Mouse (Mus musculus): ENCODE measurements around the gene Ppp1r3c. TPM values are rescaled to one million over a fixed set of nuclear protein-coding genes. Genes with fewer than 3 reads are reported as not detected.

Gene Ppp1r3c
- polyA plus RNA-seq, 1 experiment from 2014 or later = 17.0 TPM

- H3K9ac ChIP-seq = no peak overlapping the region
- H3K9me3 ChIP-seq = peaks cover 4% of the 10 kb centered on the region; the same call in 1 of the 2 replicates
- no peaks in the 10 kb centered on the region; the same call in 1 of the 2 replicates for H3K4me1 ChIP-seq (replicated peaks)
- no peak overlapping the region for H3K27ac ChIP-seq
- WGBS = 71% methylated on average over 13 of the region's 13 CpGs
- no peaks in the 10 kb centered on the region for H3K36me3 ChIP-seq
- ATAC-seq (ENCODE audit: low FRiP score) = no peak
- no peak overlapping the region for H3K4me2 ChIP-seq
- no peaks in the 10 kb centered on the region for H3K27me3 ChIP-seq
- no peak overlapping the region for H3K4me3 ChIP-seq
Measured at GRCm38 (mm10) chr19:36713092-36713491, 23.4 kb downstream of the Ppp1r3c start.

- 80% methylated on average over 6 of the region's 6 CpGs for WGBS
Measured at GRCm38 (mm10) chr19:36706195-36706594, 30.3 kb downstream of the Ppp1r3c start.

GRCm38 (mm10) chr19:36705286-36706146, 30.9 kb downstream of the Ppp1r3c start:
- H3K4me3 ChIP-seq = no peak overlapping the region
- WGBS = 73% methylated on average over 17 of the region's 17 CpGs
- H3K27ac ChIP-seq = 0 out of 2 replicates have a peak overlapping the region, but pooled peaks have one; percentile 18
- H3K27me3 ChIP-seq = no peaks in the 10 kb centered on the region
- ATAC-seq (ENCODE audit: low FRiP score) = peak; percentile 73
- no peaks in the 10 kb centered on the region for H3K36me3 ChIP-seq
- H3K9ac ChIP-seq = no peak overlapping the region
- no peak overlapping the region for H3K4me2 ChIP-seq
- peaks cover 6% of the 10 kb centered on the region; the same call in 1 of the 2 replicates for H3K9me3 ChIP-seq
- 0 out of 2 replicates have a peak, but pooled peaks cover 2% of the 10 kb centered on the region for H3K4me1 ChIP-seq (replicated peaks)

More at GRCm38 (mm10) chr19:36706195-36706594, 30.3 kb downstream of the Ppp1r3c start:
- no peak overlapping the region for H3K4me3 ChIP-seq
- H3K27me3 ChIP-seq = no peaks in the 10 kb centered on the region
- H3K9ac ChIP-seq = no peak overlapping the region
- 0 out of 2 replicates have a peak overlapping the region, but pooled peaks have one; percentile 18 for H3K27ac ChIP-seq
- 0 out of 2 replicates have a peak, but pooled peaks cover 2% of the 10 kb centered on the region for H3K4me1 ChIP-seq (replicated peaks)
- ATAC-seq (ENCODE audit: low FRiP score) = no peak
- H3K4me2 ChIP-seq = no peak overlapping the region
- H3K9me3 ChIP-seq = peaks cover 6% of the 10 kb centered on the region; the same call in 1 of the 2 replicates
- no peaks in the 10 kb centered on the region for H3K36me3 ChIP-seq

- H3K9ac ChIP-seq = no peak overlapping the region
- ATAC-seq (ENCODE audit: low FRiP score) = no peak
- 0 out of 2 replicates have a peak, but pooled peaks cover 2% of the 10 kb centered on the region for H3K4me1 ChIP-seq (replicated peaks)
- WGBS = 89% methylated on average over 7 of the region's 7 CpGs
- H3K27ac ChIP-seq = no peak overlapping the region
- H3K9me3 ChIP-seq = peaks cover 6% of the 10 kb centered on the region; the same call in 1 of the 2 replicates
- H3K4me3 ChIP-seq = no peak overlapping the region
- no peaks in the 10 kb centered on the region for H3K27me3 ChIP-seq
- no peak overlapping the region for H3K4me2 ChIP-seq
- H3K36me3 ChIP-seq = no peaks in the 10 kb centered on the region
Measured at GRCm38 (mm10) chr19:36704763-36705162, 31.7 kb downstream of the Ppp1r3c start.

- Histone ChIP-seq H3K27me3 (no peaks in the 10 kb centered on the region), H3K4me1 (replicated peaks) (peaks cover 6% of the 10 kb centered on the region), H3K36me3 (no peaks in the 10 kb centered on the region), H3K4me2 (no peak overlapping the region), H3K4me3 (no peak overlapping the region), H3K27ac (no peak overlapping the region), H3K9ac (no peak overlapping the region), H3K9me3 (0 out of 2 replicates have a peak, but pooled peaks cover 2% of the 10 kb centered on the region)
- no peak for ATAC-seq (ENCODE audit: low FRiP score)
- WGBS = 69% methylated on average over 9 of the region's 9 CpGs
Measured at GRCm38 (mm10) chr19:36701809-36702622, 34.4 kb downstream of the Ppp1r3c start.

- H3K27ac ChIP-seq = no peak overlapping the region
- H3K27me3 ChIP-seq = no peaks in the 10 kb centered on the region
- no peak overlapping the region for H3K4me3 ChIP-seq
- H3K9ac ChIP-seq = no peak overlapping the region
- H3K4me2 ChIP-seq = no peak overlapping the region
- WGBS = 69% methylated on average over 3 of the region's 3 CpGs
- H3K36me3 ChIP-seq = no peaks in the 10 kb centered on the region
- ATAC-seq (ENCODE audit: low FRiP score) = no peak
- peaks cover 12% of the 10 kb centered on the region for H3K4me1 ChIP-seq (replicated peaks)
- H3K9me3 ChIP-seq = 0 out of 2 replicates have a peak, but pooled peaks cover 2% of the 10 kb centered on the region
Measured at GRCm38 (mm10) chr19:36701366-36701765, 35.1 kb downstream of the Ppp1r3c start.

- Histone ChIP-seq H3K4me1 (replicated peaks) (peaks cover 12% of the 10 kb centered on the region), H3K27me3 (no peaks in the 10 kb centered on the region), H3K36me3 (no peaks in the 10 kb centered on the region), H3K4me2 (no peak overlapping the region), H3K9me3 (0 out of 2 replicates have a peak, but pooled peaks cover 2% of the 10 kb centered on the region), H3K4me3 (no peak overlapping the region), H3K27ac (no peak overlapping the region), H3K9ac (no peak overlapping the region)
- ATAC-seq (ENCODE audit: low FRiP score) = no peak
- 67% methylated on average over 4 of the region's 4 CpGs for WGBS
Measured at GRCm38 (mm10) chr19:36700937-36701336, 35.5 kb downstream of the Ppp1r3c start.

GRCm38 (mm10) chr19:36699151-36699550, 37.3 kb downstream of the Ppp1r3c start:
- no peak overlapping the region for H3K4me2 ChIP-seq
- no peak overlapping the region for H3K9ac ChIP-seq
- no peaks in the 10 kb centered on the region for H3K27me3 ChIP-seq
- no peak overlapping the region for H3K4me3 ChIP-seq
- H3K27ac ChIP-seq = no peak overlapping the region
- H3K36me3 ChIP-seq = no peaks in the 10 kb centered on the region
- 94% methylated on average over 1 of the region's 1 CpGs for WGBS
- no peak for ATAC-seq (ENCODE audit: low FRiP score)
- peaks cover 10% of the 10 kb centered on the region for H3K4me1 ChIP-seq (replicated peaks)
- H3K9me3 ChIP-seq = 0 out of 2 replicates have a peak, but pooled peaks cover 2% of the 10 kb centered on the region

- Histone ChIP-seq H3K27me3 (no peaks in the 10 kb centered on the region), H3K27ac (no peak overlapping the region), H3K4me2 (no peak overlapping the region), H3K9ac (no peak overlapping the region), H3K4me3 (no peak overlapping the region), H3K36me3 (no peaks in the 10 kb centered on the region), H3K4me1 (replicated peaks) (peaks cover 10% of the 10 kb centered on the region), H3K9me3 (no peaks in the 10 kb centered on the region)
- WGBS = 86% methylated on average over 3 of the region's 3 CpGs
- no peak for ATAC-seq (ENCODE audit: low FRiP score)
Measured at GRCm38 (mm10) chr19:36698200-36698599, 38.3 kb downstream of the Ppp1r3c start.

GRCm38 (mm10) chr19:36696601-36697122, 39.8 kb downstream of the Ppp1r3c start:
- H3K36me3 ChIP-seq = no peaks in the 10 kb centered on the region
- peaks cover 10% of the 10 kb centered on the region for H3K4me1 ChIP-seq (replicated peaks)
- WGBS = 53% methylated on average over 7 of the region's 7 CpGs
- peak overlapping the region; percentile 83 for H3K27ac ChIP-seq
- no peaks in the 10 kb centered on the region for H3K9me3 ChIP-seq
- H3K9ac ChIP-seq = no peak overlapping the region
- H3K4me3 ChIP-seq = no peak overlapping the region
- peak; percentile 85 for ATAC-seq (ENCODE audit: low FRiP score)
- no peak overlapping the region for H3K4me2 ChIP-seq
- no peaks in the 10 kb centered on the region for H3K27me3 ChIP-seq

GRCm38 (mm10) chr19:36693530-36693929, 42.9 kb downstream of the Ppp1r3c start:
- no peak for ATAC-seq (ENCODE audit: low FRiP score)
- Histone ChIP-seq H3K4me1 (replicated peaks) (peaks cover 25% of the 10 kb centered on the region), H3K4me3 (no peak overlapping the region), H3K4me2 (no peak overlapping the region), H3K27me3 (no peaks in the 10 kb centered on the region), H3K36me3 (no peaks in the 10 kb centered on the region), H3K27ac (no peak overlapping the region), H3K9ac (no peak overlapping the region), H3K9me3 (no peaks in the 10 kb centered on the region)
- WGBS = 86% methylated on average over 2 of the region's 2 CpGs

GRCm38 (mm10) chr19:36691941-36692340, 44.5 kb downstream of the Ppp1r3c start:
- no peak for ATAC-seq (ENCODE audit: low FRiP score)
- Histone ChIP-seq H3K4me1 (replicated peaks) (peaks cover 21% of the 10 kb centered on the region), H3K9me3 (no peaks in the 10 kb centered on the region), H3K4me2 (no peak overlapping the region), H3K4me3 (no peak overlapping the region), H3K36me3 (no peaks in the 10 kb centered on the region), H3K9ac (no peak overlapping the region), H3K27me3 (no peaks in the 10 kb centered on the region), H3K27ac (no peak overlapping the region)
- WGBS = 88% methylated on average over 5 of the region's 5 CpGs

Measured in hindbrain, embryonic 13.5 days (tissue).